Mouse (Mus musculus) lung, embryonic 16.5 days (tissue): ENCODE data around the gene Tec. TPM values are rescaled to one million over a fixed set of nuclear protein-coding genes. Genes with fewer than 3 reads are reported as not detected.
"Not testable (repeated sequence)": the region's sequence is repeated elsewhere in the genome, so short reads cannot be mapped to it uniquely, and the experiment has no call there.

Source experiments
- ATAC-seq: fragments of 200-750 bp; cut with Nextera tagmentation; 2 replicates; pipeline ENCODE4 v1.8.0; 2017; ENCODE audit warnings: low read depth, mild to moderate bottlenecking, moderate library complexity
- H3K27ac ChIP-seq: fragments of 300-500 bp; sonication (generic); 2 replicates; pipeline ENCODE4 v1.5.1; 2014; ENCODE audit warnings: mild to moderate bottlenecking, control low read depth, low read length
- H3K27me3 ChIP-seq: fragments of 300-500 bp; sonication (generic); 2 replicates; pipeline ENCODE4 v1.6.1; 2014; ENCODE audit warnings: low read depth, low read length, mixed read lengths; ENCODE audit not compliant: control insufficient read depth, insufficient read depth
- H3K36me3 ChIP-seq: fragments of 300-500 bp; sonication (generic); 2 replicates; pipeline ENCODE4 v1.6.1; 2014; ENCODE audit warnings: low read length; ENCODE audit not compliant: control insufficient read depth, insufficient read depth
- H3K4me1 ChIP-seq: fragments of 300-500 bp; sonication (generic); replicated peaks from 2 replicates; pipeline ENCODE4 v1.6.1; 2014; ENCODE audit warnings: low read length, mixed read lengths; ENCODE audit not compliant: control insufficient read depth, insufficient read depth
- H3K4me2 ChIP-seq: fragments of 300-500 bp; sonication (generic); 2 replicates; pipeline ENCODE4 v1.6.1; 2014; ENCODE audit warnings: low read depth, low read length, control low read depth
- H3K4me3 ChIP-seq: fragments of 300-500 bp; sonication (generic); 2 replicates; pipeline ENCODE4 v1.5.1; 2014; ENCODE audit warnings: mild to moderate bottlenecking, low read length, control low read depth
- H3K9ac ChIP-seq: fragments of 300-500 bp; sonication (generic); 2 replicates; pipeline ENCODE4 v1.6.1; 2014; ENCODE audit warnings: low read length, control low read depth
- H3K9me3 ChIP-seq: fragments of 300-500 bp; sonication (generic); 2 replicates; pipeline ENCODE4 v1.6.1; 2016; ENCODE audit warnings: low read length; ENCODE audit not compliant: control insufficient read depth
- WGBS: fragments of 180-500 bp; shearing (Covaris S2); extraction: QIAGEN DNeasy Blood & Tissue Kit; methylation state at CpG from one replicate; pipeline ENCODE4 v1.1.7; 2014; 5-methylcytosine and 5-hydroxymethylcytosine counted together
- polyA plus RNA-seq: library from polyadenylated mRNA; unstranded; fragments of >200 nt; fragmentation: Nextera tagmentation; extraction: Ambion mirVana; gene quantifications from 2 replicates; pipeline ENCODE4 v1.2.1, GENCODE M21; 2015

The Tec gene
- polyA plus RNA-seq, 1 experiment from 2014 or later: 4.0 TPM

DNA sequence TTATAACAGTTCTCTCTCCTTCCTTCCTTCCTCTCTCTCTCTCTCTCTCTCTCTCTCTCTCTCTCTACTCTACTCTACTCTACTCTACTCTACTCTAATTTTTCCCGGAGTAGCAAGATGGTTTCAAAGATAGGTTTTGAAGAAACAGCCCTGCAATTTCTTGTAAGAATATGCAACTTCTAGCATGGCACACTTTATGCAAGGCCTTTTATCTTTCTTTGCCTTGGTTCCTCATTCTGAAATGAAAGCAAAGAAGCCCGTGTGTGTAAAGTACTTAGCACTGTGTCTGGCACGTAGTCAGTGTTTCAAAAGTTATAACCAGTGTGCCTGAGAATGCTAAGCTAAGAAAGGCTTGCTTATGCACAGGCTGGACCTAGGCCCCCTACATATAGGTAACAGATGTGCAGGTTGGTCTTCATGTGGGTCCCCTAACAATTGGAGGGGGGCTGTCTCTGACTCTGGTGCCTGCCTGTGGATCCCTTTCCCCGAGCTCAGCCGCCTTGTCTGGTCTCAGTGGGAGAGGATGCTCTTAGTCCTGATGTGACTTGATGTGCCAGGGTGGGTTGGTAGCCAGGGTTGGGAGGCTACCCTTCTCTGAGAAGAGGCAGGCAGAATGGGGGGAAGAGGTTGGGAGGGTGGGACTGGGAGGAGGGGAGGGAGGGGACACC lies 49.6 kb downstream of the Tec start:
- Histone ChIP-seq H3K4me2 (no peak overlapping the region), H3K27ac (no peak overlapping the region), H3K27me3 (no peaks in the 10 kb centered on the region), H3K9ac (no peak overlapping the region), H3K9me3 (no peaks in the 10 kb centered on the region), H3K4me1 (peaks cover 5% of the 10 kb centered on the region), H3K36me3 (no peaks in the 10 kb centered on the region), H3K4me3 (no peak overlapping the region)
- 83% methylated on average over 5 of the region's 5 CpGs for WGBS
- no peak for ATAC-seq

DNA sequence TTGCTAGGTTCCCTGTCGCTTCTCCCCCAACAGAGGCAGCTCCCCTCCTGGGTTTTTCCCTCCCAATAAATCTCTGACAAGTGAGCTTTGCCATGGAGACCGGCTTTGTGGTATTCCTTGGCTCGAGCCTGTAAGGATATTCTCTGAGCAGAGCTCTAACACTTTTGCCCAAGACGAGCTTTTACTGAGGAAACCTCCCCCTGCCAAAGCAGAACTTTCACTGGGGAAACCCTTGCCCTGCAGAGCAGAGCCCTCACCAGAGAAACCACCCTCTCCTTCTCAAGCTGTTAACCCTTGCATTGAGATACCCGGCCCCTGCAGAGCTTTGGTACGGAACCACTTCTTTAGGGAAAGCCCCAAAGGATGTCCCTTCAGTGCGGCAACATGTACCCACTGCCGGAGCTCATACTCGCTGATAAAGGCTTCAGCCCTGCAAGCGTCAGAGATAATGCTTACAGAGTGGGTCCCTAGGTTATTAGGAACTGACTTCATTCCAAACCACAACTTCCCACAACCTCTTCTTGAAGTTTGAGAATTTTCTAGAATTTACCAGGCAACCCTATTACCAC lies 50.7 kb downstream of the Tec start:
- Histone ChIP-seq H3K9me3 (no peaks in the 10 kb centered on the region), H3K4me3 (no peak overlapping the region), H3K27ac (peak overlapping the region; percentile 27; the same call in 1 of the 2 replicates), H3K27me3 (no peaks in the 10 kb centered on the region), H3K4me1 (peaks cover 5% of the 10 kb centered on the region), H3K4me2 (peak overlapping the region; percentile 11; the same call in 1 of the 2 replicates), H3K36me3 (no peaks in the 10 kb centered on the region), H3K9ac (0 out of 2 replicates have a peak overlapping the region, but pooled peaks have one; percentile 35)
- WGBS: 34% methylated on average over 10 of the region's 10 CpGs
- peak; percentile 54 for ATAC-seq

DNA sequence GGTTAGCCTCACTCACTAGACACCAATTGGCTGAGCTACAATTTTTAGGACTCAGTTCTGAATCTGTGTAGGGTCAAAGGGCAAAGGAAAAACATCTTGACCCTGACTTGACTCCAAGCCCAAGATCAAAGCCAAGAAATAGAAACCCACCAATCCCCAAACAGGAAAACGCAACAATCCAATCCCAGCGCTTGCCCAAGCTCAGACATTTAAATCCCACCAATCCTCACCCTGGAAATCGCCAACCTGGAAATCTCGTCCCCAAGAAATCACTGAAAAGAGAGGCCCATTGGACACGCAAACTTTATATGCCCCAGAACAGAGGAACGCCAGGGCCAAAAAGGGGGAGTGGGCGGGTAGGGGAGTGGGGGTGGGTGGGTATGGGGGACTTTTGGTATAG lies 51.3 kb downstream of the Tec start:
- H3K4me3 ChIP-seq, H3K36me3 ChIP-seq, H3K27me3 ChIP-seq, H3K9me3 ChIP-seq, H3K9ac ChIP-seq, ATAC-seq, H3K27ac ChIP-seq, H3K4me1 ChIP-seq: not testable (repeated sequence)
- 0 out of 2 replicates have a peak overlapping the region, but pooled peaks have one; percentile 2 for H3K4me2 ChIP-seq
- WGBS: 58% methylated on average over 6 of the region's 7 CpGs

DNA sequence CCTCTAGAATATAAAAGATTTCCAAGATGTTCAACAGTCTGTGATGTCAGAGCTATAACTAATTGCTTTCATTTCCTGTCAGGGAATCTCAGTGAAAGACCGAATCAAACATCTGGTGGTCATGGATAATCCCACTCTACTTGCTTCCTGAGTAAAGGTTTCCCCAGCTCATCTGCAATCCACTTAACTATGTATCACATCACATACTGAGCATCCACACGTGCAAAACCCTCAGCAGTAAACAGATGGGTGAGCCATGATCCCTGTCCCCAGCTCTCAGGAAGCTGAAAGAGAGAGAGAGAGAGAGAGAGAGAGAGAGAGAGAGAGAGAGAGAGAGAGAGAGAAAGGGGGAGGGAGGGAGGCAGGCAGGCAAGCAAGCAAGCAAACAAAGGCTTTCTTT lies 51.8 kb downstream of the Tec start:
- ATAC-seq: no peak
- H3K27ac ChIP-seq: no peak overlapping the region
- H3K4me2 ChIP-seq: 0 out of 2 replicates have a peak overlapping the region, but pooled peaks have one; percentile 2
- no peaks in the 10 kb centered on the region for H3K36me3 ChIP-seq
- no peak overlapping the region for H3K9ac ChIP-seq
- no peak overlapping the region for H3K4me3 ChIP-seq
- no peaks in the 10 kb centered on the region for H3K27me3 ChIP-seq
- H3K9me3 ChIP-seq: no peaks in the 10 kb centered on the region
- H3K4me1 ChIP-seq: peaks cover 5% of the 10 kb centered on the region
- WGBS: 22% methylated on average over 2 of the region's 2 CpGs

DNA sequence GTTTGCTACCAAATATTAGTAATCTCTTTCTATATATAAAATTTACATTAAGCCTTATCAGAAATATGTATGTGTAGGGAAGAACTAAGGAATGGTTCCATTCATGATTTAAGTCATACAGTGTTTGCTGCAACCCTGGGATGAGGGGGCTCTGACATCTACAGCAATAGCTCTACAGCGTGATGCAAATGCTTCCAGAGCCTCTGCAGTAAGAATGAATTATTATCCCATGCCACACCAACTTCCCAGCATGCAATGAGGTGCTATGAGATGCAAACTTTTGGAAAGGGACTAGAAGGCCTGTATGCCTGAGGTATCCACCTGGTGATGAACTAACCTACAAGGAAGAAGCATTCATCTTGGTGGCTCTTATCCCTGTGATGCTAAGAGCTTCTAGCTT lies 52.2 kb downstream of the Tec start:
- WGBS: 52% methylated on average over 1 of the region's 1 CpGs
- H3K27ac ChIP-seq: no peak overlapping the region
- no peak overlapping the region for H3K4me2 ChIP-seq
- ATAC-seq: no peak
- H3K36me3 ChIP-seq: no peaks in the 10 kb centered on the region
- no peak overlapping the region for H3K4me3 ChIP-seq
- H3K27me3 ChIP-seq: no peaks in the 10 kb centered on the region
- H3K9ac ChIP-seq: no peak overlapping the region
- peaks cover 5% of the 10 kb centered on the region for H3K4me1 ChIP-seq
- no peaks in the 10 kb centered on the region for H3K9me3 ChIP-seq

DNA sequence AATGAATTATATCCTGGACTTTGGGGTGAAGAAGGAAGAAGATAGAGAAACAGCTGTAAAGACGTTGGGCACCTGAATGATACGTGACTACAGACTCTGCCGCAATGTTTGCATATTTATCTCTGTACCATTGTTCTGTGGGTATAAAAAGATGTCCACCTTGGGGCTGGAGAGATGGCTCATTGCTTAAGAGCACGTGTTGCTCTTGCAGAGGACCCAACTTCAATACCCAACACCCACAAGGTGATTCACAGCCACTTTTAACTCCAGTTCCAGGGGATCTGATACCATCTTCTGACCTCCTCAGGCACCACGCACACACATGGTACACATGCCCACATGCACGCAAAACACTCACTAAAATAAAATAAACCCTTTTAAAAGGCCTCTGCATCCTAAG lies 52.9 kb downstream of the Tec start:
- 0 out of 2 replicates have a peak, but pooled peaks cover under 1% of the 10 kb centered on the region for H3K9me3 ChIP-seq
- no peaks in the 10 kb centered on the region for H3K36me3 ChIP-seq
- no peaks in the 10 kb centered on the region for H3K27me3 ChIP-seq
- H3K4me1 ChIP-seq: peaks cover 5% of the 10 kb centered on the region
- no peak for ATAC-seq
- no peak overlapping the region for H3K4me3 ChIP-seq
- no peak overlapping the region for H3K4me2 ChIP-seq
- WGBS: 82% methylated on average over 6 of the region's 6 CpGs
- no peak overlapping the region for H3K9ac ChIP-seq
- H3K27ac ChIP-seq: no peak overlapping the region

DNA sequence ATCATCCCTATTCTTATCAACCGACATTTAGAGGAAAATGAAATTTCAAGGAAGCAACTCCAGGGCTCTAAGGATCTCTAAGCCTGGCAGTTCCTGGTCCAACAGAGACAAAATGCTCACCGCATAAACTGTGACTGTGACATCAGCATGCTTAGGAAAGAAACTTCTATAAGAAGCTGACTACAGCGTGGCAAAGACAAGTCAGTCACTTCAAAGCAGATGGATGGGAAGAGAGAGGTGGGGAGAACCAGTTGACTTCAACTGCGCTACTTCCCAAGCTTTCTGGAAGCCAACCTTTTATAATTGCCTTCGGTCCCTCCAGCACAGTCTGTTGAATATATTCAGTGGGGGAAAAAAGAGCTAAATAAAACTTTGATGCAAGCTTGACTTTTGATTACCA lies 54.2 kb downstream of the Tec start:
- no peak overlapping the region for H3K9ac ChIP-seq
- no peak for ATAC-seq
- no peaks in the 10 kb centered on the region for H3K36me3 ChIP-seq
- H3K4me2 ChIP-seq: no peak overlapping the region
- H3K4me3 ChIP-seq: no peak overlapping the region
- 79% methylated on average over 5 of the region's 5 CpGs for WGBS
- H3K27ac ChIP-seq: no peak overlapping the region
- H3K4me1 ChIP-seq: peaks cover 5% of the 10 kb centered on the region
- H3K9me3 ChIP-seq: peaks cover 2% of the 10 kb centered on the region; the same call in 1 of the 2 replicates
- H3K27me3 ChIP-seq: no peaks in the 10 kb centered on the region

DNA sequence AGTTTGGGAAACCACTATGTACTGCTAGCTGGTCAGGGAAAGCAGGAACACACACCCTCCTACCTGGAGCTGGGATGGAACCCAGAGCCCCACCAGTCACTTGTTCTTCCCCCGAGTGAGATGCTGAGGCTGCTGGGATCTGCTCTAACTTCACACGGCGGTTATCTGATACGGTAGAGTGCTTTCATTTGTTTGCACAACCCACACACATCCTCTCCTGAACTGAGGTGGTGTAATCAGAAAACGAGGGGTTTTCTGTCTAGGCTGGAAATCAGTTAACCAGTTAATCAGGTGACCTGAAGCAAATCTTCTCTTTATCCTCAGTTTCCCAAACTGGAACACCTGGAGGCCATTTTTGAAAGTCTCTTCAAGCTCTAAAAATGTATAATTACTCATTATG lies 55.4 kb downstream of the Tec start:
- H3K9ac ChIP-seq: no peak overlapping the region
- H3K36me3 ChIP-seq: no peaks in the 10 kb centered on the region
- no peak overlapping the region for H3K4me3 ChIP-seq
- H3K9me3 ChIP-seq: peaks cover 2% of the 10 kb centered on the region; the same call in 1 of the 2 replicates
- 19% methylated on average over 5 of the region's 5 CpGs for WGBS
- no peak overlapping the region for H3K27ac ChIP-seq
- no peak overlapping the region for H3K4me2 ChIP-seq
- peaks cover 5% of the 10 kb centered on the region for H3K4me1 ChIP-seq
- ATAC-seq: no peak
- H3K27me3 ChIP-seq: no peaks in the 10 kb centered on the region

DNA sequence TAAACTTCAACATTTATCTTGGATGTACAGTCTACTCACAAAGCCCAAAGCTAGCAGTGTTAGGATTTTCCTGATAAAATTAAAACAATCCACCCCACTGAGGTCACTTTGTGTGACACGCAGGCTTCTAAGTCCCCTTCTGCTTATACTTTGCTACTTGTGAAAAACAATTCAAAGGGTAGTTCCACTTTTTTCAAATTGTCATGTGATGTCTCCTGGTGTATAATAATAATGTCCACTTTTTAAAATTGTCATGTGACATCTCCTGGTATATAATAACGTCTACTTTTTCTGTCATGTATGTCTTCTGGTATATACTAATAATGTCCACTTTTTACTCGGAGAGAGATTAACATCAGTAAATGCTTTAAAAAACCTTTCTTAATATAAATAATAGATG lies 56.0 kb downstream of the Tec start:
- Histone ChIP-seq H3K9me3 (peaks cover 2% of the 10 kb centered on the region; the same call in 1 of the 2 replicates), H3K27ac (no peak overlapping the region), H3K4me3 (no peak overlapping the region), H3K4me1 (peaks cover under 1% of the 10 kb centered on the region), H3K27me3 (no peaks in the 10 kb centered on the region), H3K4me2 (no peak overlapping the region), H3K9ac (no peak overlapping the region), H3K36me3 (no peaks in the 10 kb centered on the region)
- ATAC-seq: no peak
- WGBS: 63% methylated on average over 3 of the region's 3 CpGs
